Mouse (Mus musculus) mammary gland, adult 2 months (tissue): ENCODE data around the gene Hoxa3. TPM values are rescaled to one million over a fixed set of nuclear protein-coding genes. Genes with fewer than 3 reads are reported as not detected.

Experiments
- polyA plus RNA-seq: library from polyadenylated mRNA; depleted of rRNA; stranded (reverse); fragments of >200 nt; gene quantifications from 2 replicates; pipeline ENCODE4 v1.2.3, GENCODE M21; 2012; ENCODE audit warnings: low replicate concordance; rRNA removed

Gene Hoxa3
- polyA plus RNA-seq, 1 experiment = 3.6 TPM

Other genes starting within 250 kb of the Hoxa3 start
- gene Skap2, start 200.8 kb downstream of the Hoxa3 start, polyA plus RNA-seq = 6.7 and 16.1 TPM in 2 replicates
- 1.6 and 2.6 TPM in 2 replicates for gene Hoxa1, start 55.0 kb downstream of the Hoxa3 start, polyA plus RNA-seq
- 1.3 TPM in 2 replicates for gene Hoxa2, start 48.5 kb downstream of the Hoxa3 start, polyA plus RNA-seq
- gene 5730596B20Rik, start 35.8 kb downstream of the Hoxa3 start, polyA plus RNA-seq = 0.03 TPM in 1 of 2 replicates, not detected in the other
- gene Hoxa4, start 21.6 kb downstream of the Hoxa3 start, polyA plus RNA-seq = 1.9 and 3.3 TPM in 2 replicates
- 3.1 and 6.1 TPM in 2 replicates for gene Hoxa5, start 8.7 kb downstream of the Hoxa3 start, polyA plus RNA-seq
- gene Hoxa6, start 4.6 kb downstream of the Hoxa3 start, polyA plus RNA-seq = 2.0 and 2.7 TPM in 2 replicates
- gene Gm28308, start within 50 bp of the Hoxa3 start, polyA plus RNA-seq = 1.4 and 3.1 TPM in 2 replicates
- 14.6 and 16.5 TPM in 2 replicates for gene Hoxa7, start 8.5 kb upstream of the Hoxa3 start, polyA plus RNA-seq
- gene Hoxa9, start 17.8 kb upstream of the Hoxa3 start, polyA plus RNA-seq = 9.8 and 43.7 TPM in 2 replicates
- gene Hoxa10, start 27.5 kb upstream of the Hoxa3 start, polyA plus RNA-seq = 3.2 and 5.4 TPM in 2 replicates
- not detected in 2 replicates for gene Hoxa11, start 32.5 kb upstream of the Hoxa3 start, polyA plus RNA-seq
- not detected in 2 replicates for gene Hoxa13, start 47.5 kb upstream of the Hoxa3 start, polyA plus RNA-seq
- gene Evx1, start 100.2 kb upstream of the Hoxa3 start, polyA plus RNA-seq = not detected in 2 replicates